Mouse (Mus musculus): ENCODE measurements at regions not wholly inside any gene's neighbourhood (a gene's known extent, or its start where the extent isn't known, plus 50 kb on each side); places are given as distances from the start of the nearest gene placed in this dataset.

- no peak for DNase-seq (ENCODE audit: low spot score)
These were observed 284.0 kb downstream of the 4930544G11Rik start for GRCm38 (mm10) chr6:66236368-66236767.

- no peak for DNase-seq (ENCODE audit: low spot score)
These were observed 279.8 kb upstream of the Mad2l1 start for GRCm38 (mm10) chr6:66255378-66255777.

- no peak for DNase-seq (ENCODE audit: low spot score)
These were observed 271.8 kb upstream of the Mad2l1 start for GRCm38 (mm10) chr6:66263429-66263828.

DNA sequence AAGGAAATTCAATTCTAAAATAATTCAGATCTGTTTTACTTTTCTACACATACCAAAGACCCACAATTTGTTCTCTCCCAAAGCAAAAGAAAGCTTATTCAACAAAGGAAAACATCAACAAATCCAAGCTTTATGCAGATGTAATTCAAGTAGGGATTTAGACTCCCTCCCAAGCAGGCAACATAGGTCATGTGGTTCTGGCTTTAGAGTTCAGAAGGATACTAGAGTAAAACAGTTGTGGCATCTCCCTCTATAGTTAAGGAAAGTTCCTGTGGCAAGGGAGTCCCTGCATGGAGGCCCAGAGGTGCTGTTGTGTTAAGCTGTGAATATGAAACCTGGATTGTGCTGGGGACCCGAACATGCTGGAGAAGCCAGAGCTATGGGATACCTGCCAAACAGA, 271.3 kb upstream of the Mad2l1 start:
- no peak for DNase-seq (ENCODE audit: low spot score)

- DNase-seq (ENCODE audit: low spot score), result no peak
These were observed 266.8 kb upstream of the Mad2l1 start for GRCm38 (mm10) chr6:66268427-66268826.

- DNase-seq (ENCODE audit: low spot score), result no peak
These were observed 263.6 kb upstream of the Mad2l1 start for GRCm38 (mm10) chr6:66271414-66272206.

GRCm38 (mm10) chr6:66272216-66272615, 263.0 kb upstream of the Mad2l1 start:
- DNase-seq (ENCODE audit: low spot score), result no peak

DNA sequence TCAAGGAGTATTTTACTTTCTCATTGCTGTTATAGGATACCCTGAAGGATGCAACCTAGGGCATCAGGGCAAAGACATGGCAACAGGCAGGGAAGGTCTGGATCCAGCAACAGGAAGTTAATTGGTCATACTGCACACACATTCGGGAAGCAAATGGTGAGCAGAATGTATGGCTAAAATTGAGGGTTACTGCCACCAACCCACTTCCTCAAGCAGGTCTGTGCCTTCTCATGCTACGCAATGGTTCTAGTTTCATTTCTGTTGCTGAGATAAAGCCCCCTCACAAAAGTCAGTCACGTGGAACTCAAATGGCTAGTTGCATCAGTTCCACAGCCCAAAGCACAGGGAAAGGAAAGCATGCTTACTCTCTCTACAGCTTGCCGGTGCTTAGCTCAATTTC, 260.5 kb upstream of the Mad2l1 start:
- DNase-seq (ENCODE audit: low spot score), result no peak

DNA sequence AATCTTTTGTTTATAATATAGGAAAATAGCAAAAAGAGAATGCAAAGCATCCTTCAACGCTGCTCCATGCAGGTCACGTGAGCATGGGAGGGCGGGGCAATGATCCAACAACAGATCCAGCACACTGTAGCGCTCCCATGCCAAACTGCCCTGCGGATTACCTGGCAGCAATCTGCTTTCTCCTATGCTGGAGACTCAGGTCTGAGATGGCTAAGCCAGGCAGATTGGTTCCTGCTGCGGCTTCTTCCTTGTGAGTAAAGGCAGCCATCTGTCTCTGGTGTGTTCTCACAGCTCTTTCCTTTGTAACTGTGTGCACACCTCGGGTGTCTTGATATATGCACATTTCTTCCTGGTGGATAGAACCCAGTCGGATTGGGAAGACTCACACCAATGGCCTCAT, 254.5 kb upstream of the Mad2l1 start:
- DNase-seq (ENCODE audit: low spot score), result no peak

GRCm38 (mm10) chr6:66282566-66283115, 252.5 kb upstream of the Mad2l1 start:
- no peak for DNase-seq (ENCODE audit: low spot score)

DNA sequence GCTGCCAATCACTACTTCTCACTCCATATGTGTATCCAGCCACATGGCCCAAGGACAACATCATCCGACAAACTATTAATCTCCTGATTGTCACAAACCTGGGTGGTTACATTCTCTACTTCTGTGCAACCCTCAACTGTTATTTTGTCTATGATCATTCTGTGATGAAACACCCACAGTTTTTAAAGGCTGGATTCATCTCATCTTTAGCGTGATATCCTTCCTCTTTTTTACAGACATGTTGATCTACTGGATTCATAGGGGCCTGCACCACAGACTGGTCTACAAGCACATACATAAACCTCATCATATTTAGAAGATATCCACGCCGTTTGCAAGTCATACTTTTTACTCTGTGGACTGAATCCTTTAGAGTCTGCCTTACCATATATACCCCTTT, 251.7 kb upstream of the Mad2l1 start:
- DNase-seq (ENCODE audit: low spot score), result no peak

DNA sequence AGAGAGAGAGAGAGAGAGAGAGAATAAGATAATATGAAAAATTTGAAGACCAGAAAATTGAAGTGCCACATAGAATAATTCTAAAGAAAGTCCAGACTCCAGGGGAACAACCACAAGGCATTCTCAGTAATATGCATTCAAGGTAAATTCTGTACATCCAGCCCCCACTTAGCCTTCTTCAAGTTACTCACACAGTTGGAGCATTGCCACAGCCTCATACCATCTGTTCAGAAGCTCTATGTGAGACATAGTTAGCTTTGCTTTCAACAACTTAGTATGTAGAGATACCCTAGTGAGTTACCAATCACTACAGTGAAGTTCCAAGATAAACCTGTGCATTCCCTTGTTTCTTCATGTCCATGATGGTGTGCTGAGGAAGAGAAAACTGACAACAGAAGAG, 247.6 kb upstream of the Mad2l1 start:
- no peak for DNase-seq (ENCODE audit: low spot score)

GRCm38 (mm10) chr6:66289196-66289595, 246.0 kb upstream of the Mad2l1 start:
- DNase-seq (ENCODE audit: low spot score), result no peak

- no peak for DNase-seq (ENCODE audit: low spot score)
These were observed 243.6 kb upstream of the Mad2l1 start for GRCm38 (mm10) chr6:66291576-66291975.

DNA sequence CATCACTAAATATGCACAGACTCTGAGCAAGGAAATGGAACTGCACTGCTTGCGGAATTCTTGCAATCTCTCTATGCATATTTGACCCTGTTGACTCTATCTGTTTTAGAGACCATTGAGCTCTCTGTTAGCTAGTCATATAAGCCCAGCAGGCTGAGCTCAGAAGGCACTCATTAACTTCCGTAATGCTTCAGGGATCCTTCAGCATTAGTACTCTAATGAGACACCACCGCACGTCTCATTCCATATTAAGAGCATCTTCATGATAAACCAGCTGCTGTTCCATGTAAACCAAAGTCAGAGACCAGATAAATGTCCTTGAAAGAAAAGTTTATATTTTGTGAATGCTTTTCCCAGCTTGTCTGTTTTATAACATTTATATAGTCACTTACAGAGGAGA, 237.1 kb upstream of the Mad2l1 start:
- DNase-seq (ENCODE audit: low spot score), result no peak

DNA sequence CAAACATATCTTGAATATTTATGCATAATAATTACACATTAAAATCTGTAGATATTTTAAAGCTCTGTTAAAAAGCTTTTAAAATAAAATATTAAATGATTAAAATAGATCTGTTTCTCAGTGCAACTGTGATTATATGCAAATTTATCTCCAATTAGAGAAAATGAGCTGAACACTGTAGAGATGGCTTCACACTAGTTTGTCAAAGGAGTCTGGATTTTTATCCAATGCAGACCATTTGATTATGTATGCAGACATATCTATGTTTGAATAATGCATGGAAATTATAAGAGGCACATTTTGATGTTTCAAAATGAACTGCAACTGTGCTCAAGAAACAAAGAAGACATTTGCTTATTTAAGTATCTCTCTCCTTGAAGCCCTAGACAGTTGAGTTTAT, 235.0 kb upstream of the Mad2l1 start:
- no peak for DNase-seq (ENCODE audit: low spot score)

DNA sequence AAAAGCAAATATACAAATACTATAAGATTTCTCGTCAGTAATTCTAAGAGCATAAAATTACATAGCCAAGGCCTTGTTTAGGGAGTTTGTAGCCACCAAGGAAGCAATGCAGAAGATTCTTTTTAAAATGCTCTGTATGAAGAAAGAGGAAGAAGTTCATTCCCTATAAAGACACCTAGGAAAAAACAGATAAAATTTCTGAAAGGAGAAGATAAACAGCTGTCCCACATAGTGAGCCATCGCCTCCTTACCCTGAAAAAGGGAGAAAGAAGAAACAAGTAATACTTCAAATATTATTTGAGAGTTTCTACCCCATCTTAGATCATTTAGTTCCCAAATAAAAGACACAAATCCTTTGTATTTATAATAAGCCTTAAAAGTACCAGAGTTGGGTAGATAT, 190.3 kb upstream of the Mad2l1 start:
- DNase-seq (ENCODE audit: low spot score), result no peak

DNA sequence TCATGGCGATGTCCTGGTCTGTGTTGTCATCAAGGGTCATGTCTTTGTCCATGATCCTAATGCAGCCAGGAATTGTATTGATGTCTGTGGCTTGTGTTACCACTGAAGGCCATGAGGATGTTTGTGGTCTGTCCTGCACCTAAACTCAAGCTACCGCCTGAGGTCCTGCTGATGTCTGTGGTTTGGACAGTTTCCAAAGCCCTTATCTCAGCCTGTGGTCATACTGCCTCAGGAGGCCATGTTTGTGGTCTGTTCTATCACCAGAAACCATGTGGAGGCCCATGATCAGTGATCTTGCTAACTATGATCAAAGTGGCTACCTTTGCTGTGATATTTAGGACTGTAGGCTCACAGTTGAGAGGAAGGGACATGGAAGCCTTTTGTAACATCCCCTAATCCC, 187.8 kb upstream of the Mad2l1 start:
- no peak for DNase-seq (ENCODE audit: low spot score)

GRCm38 (mm10) chr6:66361130-66361529, 174.1 kb upstream of the Mad2l1 start:
- DNase-seq (ENCODE audit: low spot score), result no peak

- no peak for DNase-seq (ENCODE audit: low spot score)
These were observed 167.9 kb upstream of the Mad2l1 start for GRCm38 (mm10) chr6:66367263-66367662.

- DNase-seq (ENCODE audit: low spot score), result no peak
These were observed 153.8 kb upstream of the Mad2l1 start for GRCm38 (mm10) chr6:66381279-66381934.

- no peak for DNase-seq (ENCODE audit: low spot score)
These were observed 152.7 kb upstream of the Mad2l1 start for GRCm38 (mm10) chr6:66382347-66383010.

DNA sequence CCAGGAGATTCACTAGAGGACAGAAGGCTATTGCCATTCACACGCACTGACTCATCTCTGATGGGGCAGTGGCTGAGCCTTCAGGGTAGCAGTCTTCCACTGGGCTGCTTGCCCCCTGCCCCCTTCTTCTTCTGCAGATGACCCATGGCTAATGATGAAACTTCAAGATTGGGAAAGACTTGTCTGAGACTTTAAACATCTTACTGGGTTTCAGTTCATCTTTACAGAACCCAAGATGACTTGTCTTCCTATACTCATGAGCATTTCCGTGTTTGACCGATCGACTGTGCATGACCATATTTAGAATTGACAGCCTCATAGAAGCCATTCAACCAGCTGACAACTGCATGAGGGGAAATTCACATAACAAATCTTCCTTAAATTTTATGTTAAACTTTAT, 140.0 kb upstream of the Mad2l1 start:
- DNase-seq (ENCODE audit: low spot score), result no peak
